Mouse (Mus musculus) CD4-positive naive resting alpha-beta T cell, adult 76 days (primary cell): ENCODE data around the gene Catsper4. TPM values are rescaled to one million over a fixed set of nuclear protein-coding genes. Genes with fewer than 3 reads are reported as not detected.

Experiments
- total RNA-seq: library from RNA; stranded (reverse); gene quantifications from one replicate; pipeline ENCODE4 v1.2.4, GENCODE M21; 2023

Gene Catsper4
- not detected for total RNA-seq

DNA sequence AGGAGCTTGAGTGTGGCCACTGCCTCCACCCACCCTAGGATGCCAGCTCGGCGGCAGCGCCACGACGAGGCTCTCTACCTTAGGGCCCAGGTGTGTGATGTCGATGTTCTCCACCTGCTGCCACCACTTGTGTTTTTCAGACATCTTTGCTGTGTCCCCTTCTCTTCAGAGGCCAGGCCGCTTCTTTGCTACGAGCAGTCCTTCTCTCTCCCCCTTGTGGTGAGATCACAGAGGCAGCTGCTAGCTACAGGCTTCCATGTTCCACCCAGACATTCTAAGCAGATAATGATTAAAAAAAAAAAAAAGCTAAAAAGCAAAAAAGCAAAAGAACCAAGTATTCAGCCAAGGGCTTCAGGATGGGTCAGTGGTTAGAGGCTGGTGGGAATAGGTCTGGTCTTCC is at the start of gene Catsper4:
Gene Catsper4 (minus strand): TSS at position 190 of the 400 bp plus-strand sequence.

DNA sequence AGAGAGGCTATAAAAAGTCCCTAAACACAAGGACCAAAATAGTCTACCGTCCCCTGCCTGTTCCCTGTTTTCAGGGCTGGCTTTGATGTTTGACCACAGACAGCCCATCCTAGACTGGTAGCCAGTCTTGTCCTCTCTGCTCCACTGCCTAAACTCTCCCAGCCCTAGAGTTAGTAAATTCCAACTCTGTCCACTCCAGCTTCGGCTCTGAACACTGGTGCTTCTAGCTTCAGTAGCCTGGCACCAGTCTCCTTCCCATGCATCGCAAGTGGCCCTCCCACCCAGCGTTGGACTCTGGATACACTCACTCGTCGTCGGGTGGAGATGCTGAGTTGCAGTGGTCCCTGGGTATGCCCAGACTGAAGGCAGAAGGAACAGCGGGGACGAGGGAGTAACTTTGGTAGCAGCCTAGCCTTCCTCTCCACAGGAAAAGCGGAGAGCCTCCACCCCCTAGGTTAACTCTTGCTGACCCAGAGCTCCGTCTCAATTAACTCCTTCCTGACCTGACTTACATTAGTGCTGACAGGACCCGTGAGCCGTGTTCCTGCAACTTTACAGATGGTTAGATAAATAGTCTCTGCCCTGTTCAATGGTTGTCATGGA is 26.6 kb upstream of the Catsper4 start, which contains the start of gene Grrp1:
Gene Grrp1 (minus strand): TSS at position 385 of the 603 bp plus-strand sequence.

DNA sequence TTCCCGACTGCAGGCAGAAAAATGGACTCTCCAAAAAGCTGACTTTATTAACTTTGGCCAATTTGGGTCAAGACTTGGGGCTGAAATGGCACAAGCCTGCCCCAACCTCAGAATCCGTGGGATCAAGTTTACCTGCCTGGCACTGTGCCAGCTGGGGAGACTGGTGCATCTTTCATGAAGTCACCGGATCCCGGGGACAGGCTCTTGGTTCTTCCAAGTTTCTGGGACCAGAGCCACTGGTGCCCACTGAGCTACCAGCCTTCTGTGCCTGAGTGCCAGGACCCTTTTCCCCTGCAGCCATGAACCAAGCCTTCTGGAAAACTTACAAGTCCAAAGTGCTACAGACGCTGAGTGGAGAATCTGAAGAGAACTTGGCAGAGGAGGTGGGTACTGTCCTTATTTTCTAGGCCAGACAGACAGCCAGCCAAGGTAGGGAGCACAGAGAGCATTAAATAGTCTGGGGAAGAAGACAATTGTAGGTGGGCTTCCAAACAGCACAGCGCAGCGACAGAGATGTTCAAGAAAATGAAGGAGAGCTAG is 19.6 kb upstream of the Catsper4 start, which contains the start of gene Gm30191:
Gene Gm30191 (plus strand): TSS at position 217 of the 540 bp plus-strand sequence.

DNA sequence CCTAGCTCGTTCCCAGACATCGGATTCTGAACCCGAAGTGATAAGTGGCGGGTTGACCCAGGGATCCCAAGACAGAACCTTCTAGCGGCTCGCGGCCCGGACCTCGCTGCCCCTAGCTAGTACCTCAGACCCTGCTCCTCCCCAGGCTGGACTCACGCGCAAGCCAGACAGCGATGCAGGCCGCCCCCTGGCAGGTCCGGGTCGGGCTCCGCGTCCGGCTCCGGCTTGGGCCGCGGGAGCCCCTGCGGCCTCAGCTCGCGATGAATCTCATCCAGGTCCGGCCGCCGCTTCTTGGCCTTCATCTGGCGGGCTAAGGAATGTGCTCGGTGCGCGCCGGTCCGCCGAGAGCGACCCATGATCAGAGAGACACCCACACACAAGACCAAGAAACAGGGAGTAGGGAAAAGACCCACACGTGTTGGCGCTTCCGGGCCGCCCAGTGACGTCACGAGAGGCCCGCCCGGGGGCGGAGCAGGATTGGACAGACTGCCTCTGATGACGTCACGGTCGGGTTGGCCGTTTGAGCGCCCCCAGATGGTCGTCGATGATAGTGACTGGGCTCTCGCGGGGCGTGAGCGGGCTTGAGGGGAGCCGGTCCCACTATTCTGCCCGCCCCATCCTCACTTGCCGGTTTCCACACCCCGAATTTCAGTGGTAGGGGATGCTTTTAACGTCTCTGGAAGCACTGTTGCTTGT is 18.1 kb upstream of the Catsper4 start, which contains the start of gene Zfp593:
Gene Zfp593 (minus strand): TSS at position 445 of the 696 bp plus-strand sequence.

DNA sequence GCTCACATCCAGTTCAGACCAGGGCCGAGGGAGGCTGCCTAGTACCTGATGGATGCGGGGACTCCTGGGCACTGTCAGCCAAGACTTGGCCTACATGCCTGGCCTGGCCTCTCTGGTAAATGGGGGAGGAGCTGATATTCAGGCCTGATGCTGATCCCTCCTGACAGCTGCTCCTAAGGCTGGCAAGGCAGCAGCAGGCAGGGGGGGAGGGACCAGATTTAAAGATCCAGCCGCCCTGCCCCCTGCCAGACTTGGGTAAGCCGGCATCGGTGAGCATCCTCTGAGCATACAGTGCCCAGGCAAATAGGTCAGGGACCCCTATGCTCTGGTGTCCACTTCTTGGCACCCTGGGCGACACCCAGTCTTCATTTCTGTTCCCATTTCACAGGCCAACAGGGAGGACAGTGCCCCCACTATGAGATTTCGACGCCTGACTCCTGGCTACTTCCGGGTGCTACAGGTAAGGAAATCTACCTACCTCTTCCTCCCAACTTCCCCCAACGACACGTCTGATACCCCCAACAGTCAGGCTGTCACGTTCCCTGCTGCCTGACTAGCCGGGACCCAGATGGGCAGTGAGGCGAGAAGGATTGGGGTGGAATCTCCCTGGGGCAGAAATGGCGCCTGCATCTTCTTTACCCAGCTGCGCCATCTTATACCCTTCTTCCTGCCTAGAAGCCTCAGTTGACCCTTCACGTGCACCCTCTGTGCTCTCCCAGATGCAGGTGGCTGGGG is 16.5 kb upstream of the Catsper4 start, which contains the start of gene E130218I03Rik:
Gene E130218I03Rik (plus strand): TSS at position 147 of the 735 bp plus-strand sequence.

GRCm38 (mm10) chr4:134238279-134238651 is 11.1 kb upstream of the Catsper4 start, which contains the start of gene Cnksr1:
Cnksr1 (minus strand) TSS chr4:134238399.

DNA sequence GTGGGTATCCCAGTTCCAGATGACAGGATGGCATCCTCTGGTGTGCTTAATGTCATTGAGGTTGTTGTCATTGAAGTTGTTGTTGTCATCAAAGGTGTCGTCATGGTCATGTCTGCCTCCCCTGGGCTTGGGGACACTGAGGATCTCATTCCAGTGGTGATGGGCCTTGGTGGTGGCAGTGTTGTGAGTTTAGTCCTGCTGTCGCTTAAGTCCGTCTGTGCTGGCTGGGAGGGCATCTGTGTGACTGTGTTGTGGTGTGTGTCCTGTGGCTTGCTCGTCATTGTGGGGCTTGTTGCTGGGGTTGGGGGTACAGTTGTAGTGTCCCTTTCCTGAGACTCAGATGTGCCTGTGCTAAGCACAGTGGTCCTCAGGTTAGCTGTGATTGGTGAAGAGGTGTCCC is 24.3 kb downstream of the Catsper4 start, which contains the start of gene Gm7534:
Gene Gm7534 (minus strand): TSS at position 101 of the 400 bp plus-strand sequence.

Other genes starting within 250 kb of the Catsper4 start
- 26.4 TPM for gene Dhdds, start 226.5 kb downstream of the Catsper4 start, total RNA-seq
- gene Lin28a, start 208.5 kb downstream of the Catsper4 start, total RNA-seq = not detected
- gene Zfp683, start 173.5 kb downstream of the Catsper4 start, total RNA-seq = 1.2 TPM
- gene Crybg2, start 166.6 kb downstream of the Catsper4 start, total RNA-seq = 16.4 TPM
- 832 TPM for gene Cd52, start 132.3 kb downstream of the Catsper4 start, total RNA-seq
- gene Ubxn11, start 124.8 kb downstream of the Catsper4 start, total RNA-seq = 60.9 TPM
- 417 TPM for gene Sh3bgrl3, start 98.6 kb downstream of the Catsper4 start, total RNA-seq
- gene Cep85, start 40.3 kb downstream of the Catsper4 start, total RNA-seq = 29.9 TPM
- gene Gm7534, start 24.4 kb downstream of the Catsper4 start, total RNA-seq = not detected
- gene Cnksr1, start 11.0 kb upstream of the Catsper4 start, total RNA-seq = 0.50 TPM
- gene E130218I03Rik, start 16.3 kb upstream of the Catsper4 start, total RNA-seq = not detected
- gene Zfp593, start 18.2 kb upstream of the Catsper4 start, total RNA-seq = 19.8 TPM
- not detected for gene Gm30191, start 19.6 kb upstream of the Catsper4 start, total RNA-seq
- not detected for gene Grrp1, start 26.7 kb upstream of the Catsper4 start, total RNA-seq
- gene Pdik1l, start 60.5 kb upstream of the Catsper4 start, total RNA-seq = 13.3 TPM
- gene Trim63, start 87.7 kb upstream of the Catsper4 start, total RNA-seq = not detected
- gene Slc30a2, start 115.8 kb upstream of the Catsper4 start, total RNA-seq = not detected
- 0.73 TPM for gene Extl1, start 156.5 kb upstream of the Catsper4 start, total RNA-seq
- 1.9 TPM for gene Pafah2, start 168.9 kb upstream of the Catsper4 start, total RNA-seq
- gene Stmn1, start 240.9 kb upstream of the Catsper4 start, total RNA-seq = 44.4 TPM